Mouse (Mus musculus) heart, embryonic 12.5 days (tissue): ENCODE results near the gene Ablim1. TPM values are rescaled to one million over a fixed set of nuclear protein-coding genes. Genes with fewer than 3 reads are reported as not detected.

ENCODE experiments used
- ATAC-seq: fragments of 200-750 bp; cut with Nextera tagmentation; 2 replicates; pipeline ENCODE4 v1.8.0; 2017; ENCODE audit warnings: moderate TSS enrichment, moderate library complexity; ENCODE audit not compliant: insufficient number of reproducible peaks, low FRiP score
- H3K27ac ChIP-seq: fragments of 300-500 bp; sonication (generic); 2 replicates; pipeline ENCODE4 v1.5.1; 2016; ENCODE audit warnings: mild to moderate bottlenecking, moderate library complexity; ENCODE audit not compliant: poor library complexity, severe bottlenecking
- H3K27me3 ChIP-seq: fragments of 300-500 bp; sonication (generic); replicated peaks from 2 replicates; pipeline ENCODE4 v1.6.1; 2016; ENCODE audit warnings: mild to moderate bottlenecking, moderate library complexity
- H3K36me3 ChIP-seq: fragments of 300-500 bp; sonication (generic); 2 replicates; pipeline ENCODE4 v1.6.1; 2016; ENCODE audit warnings: mild to moderate bottlenecking, moderate library complexity
- H3K4me1 ChIP-seq: fragments of 300-500 bp; sonication (generic); replicated peaks from 2 replicates; pipeline ENCODE4 v1.6.1; 2016; ENCODE audit warnings: mild to moderate bottlenecking
- H3K4me2 ChIP-seq: fragments of 300-500 bp; sonication (generic); 2 replicates; pipeline ENCODE4 v1.6.1; 2016; ENCODE audit warnings: mild to moderate bottlenecking, moderate library complexity
- H3K4me3 ChIP-seq: fragments of 300-500 bp; sonication (generic); 2 replicates; pipeline ENCODE4 v1.5.1; 2016; ENCODE audit warnings: mild to moderate bottlenecking
- H3K9ac ChIP-seq: fragments of 300-500 bp; sonication (generic); 2 replicates; pipeline ENCODE4 v1.6.1; 2016; ENCODE audit warnings: mild to moderate bottlenecking, moderate library complexity
- H3K9me3 ChIP-seq: fragments of 300-500 bp; sonication (generic); replicated peaks from 2 replicates; pipeline ENCODE4 v1.6.1; 2016; ENCODE audit warnings: mild to moderate bottlenecking, moderate library complexity
- WGBS: fragments of 180-500 bp; shearing (Covaris S2); methylation state at CpG from one replicate; pipeline ENCODE4 v1.1.7; 2016; 5-methylcytosine and 5-hydroxymethylcytosine counted together
- polyA plus RNA-seq: library from polyadenylated mRNA; unstranded; fragments of >200 nt; fragmentation: Nextera tagmentation; extraction: Ambion mirVana; gene quantifications from 2 replicates; pipeline ENCODE4 v1.2.1, GENCODE M21; 2016

Gene Ablim1
- polyA plus RNA-seq, 1 experiment from 2014 or later, result 53.5 TPM

DNA sequence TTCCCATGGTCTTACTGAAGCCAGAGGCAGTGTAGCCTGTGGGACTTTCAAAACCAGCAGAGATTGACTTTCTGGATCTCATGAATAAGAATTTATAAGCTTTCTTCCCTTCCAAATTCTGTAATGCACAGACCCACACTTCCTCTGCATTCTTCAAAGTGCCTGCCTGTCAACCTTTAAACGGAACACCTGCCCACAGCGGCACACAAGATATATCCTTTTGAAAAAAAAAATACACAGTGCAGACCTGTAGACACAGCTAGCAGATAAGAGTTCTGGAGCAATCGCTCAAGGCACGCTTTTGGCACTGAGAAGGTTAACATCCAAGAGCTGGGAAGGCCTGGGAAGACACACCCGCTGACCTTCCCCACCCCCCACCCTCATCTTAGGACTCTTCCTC, 199.8 kb downstream of the Ablim1 start:
- Histone ChIP-seq H3K4me1 (peaks cover 66% of the 10 kb centered on the region), H3K27ac (no peak overlapping the region), H3K36me3 (peaks cover 4% of the 10 kb centered on the region; the same call in 1 of the 2 replicates), H3K9ac (no peak overlapping the region), H3K4me3 (no peak overlapping the region), H3K27me3 (no peaks in the 10 kb centered on the region), H3K4me2 (no peak overlapping the region), H3K9me3 (no peaks in the 10 kb centered on the region)
- 40% methylated on average over 5 of the region's 5 CpGs for WGBS
- no peak for ATAC-seq

- no peaks in the 10 kb centered on the region for H3K27me3 ChIP-seq
- H3K9me3 ChIP-seq, result no peaks in the 10 kb centered on the region
- peaks cover 4% of the 10 kb centered on the region; the same call in 1 of the 2 replicates for H3K36me3 ChIP-seq
- no peak overlapping the region for H3K27ac ChIP-seq
- ATAC-seq, result no peak
- no peak overlapping the region for H3K9ac ChIP-seq
- peaks cover 57% of the 10 kb centered on the region for H3K4me1 ChIP-seq
- 95% methylated on average over 8 of the region's 8 CpGs for WGBS
- H3K4me3 ChIP-seq, result no peak overlapping the region
- no peak overlapping the region for H3K4me2 ChIP-seq
Observed at GRCm38 (mm10) chr19:57113975-57114374, 200.7 kb downstream of the Ablim1 start.

- no peaks in the 10 kb centered on the region for H3K27me3 ChIP-seq
- H3K36me3 ChIP-seq, result peaks cover 4% of the 10 kb centered on the region; the same call in 1 of the 2 replicates
- H3K9me3 ChIP-seq, result no peaks in the 10 kb centered on the region
- 35% methylated on average over 9 of the region's 9 CpGs for WGBS
- ATAC-seq, result no peak; the same call in 1 of the 2 replicates
- no peak overlapping the region for H3K4me3 ChIP-seq
- H3K4me1 ChIP-seq, result peaks cover 47% of the 10 kb centered on the region
- H3K9ac ChIP-seq, result no peak overlapping the region
- H3K27ac ChIP-seq, result peak overlapping the region; percentile 11; the same call in 1 of the 2 replicates
- H3K4me2 ChIP-seq, result no peak overlapping the region
Observed at GRCm38 (mm10) chr19:57112816-57113406, 201.8 kb downstream of the Ablim1 start.

GRCm38 (mm10) chr19:57112231-57112815, 202.4 kb downstream of the Ablim1 start:
- no peak for ATAC-seq
- Histone ChIP-seq H3K4me3 (no peak overlapping the region), H3K36me3 (peaks cover 4% of the 10 kb centered on the region; the same call in 1 of the 2 replicates), H3K9me3 (no peaks in the 10 kb centered on the region), H3K27me3 (no peaks in the 10 kb centered on the region), H3K9ac (no peak overlapping the region), H3K27ac (peak overlapping the region; percentile 11; the same call in 1 of the 2 replicates), H3K4me1 (peaks cover 41% of the 10 kb centered on the region), H3K4me2 (no peak overlapping the region)
- 59% methylated on average over 8 of the region's 8 CpGs for whole genome bisulfite sequencing

- H3K4me3 ChIP-seq, result no peak overlapping the region
- H3K27me3 ChIP-seq, result no peaks in the 10 kb centered on the region
- ATAC-seq, result no peak
- H3K9ac ChIP-seq, result no peak overlapping the region
- H3K9me3 ChIP-seq, result no peaks in the 10 kb centered on the region
- H3K27ac ChIP-seq, result no peak overlapping the region
- H3K4me1 ChIP-seq, result peaks cover 34% of the 10 kb centered on the region
- H3K4me2 ChIP-seq, result no peak overlapping the region
- H3K36me3 ChIP-seq, result peaks cover 4% of the 10 kb centered on the region; the same call in 1 of the 2 replicates
- WGBS, result 65% methylated on average over 6 of the region's 6 CpGs
Observed at GRCm38 (mm10) chr19:57111301-57111700, 203.4 kb downstream of the Ablim1 start.

- Histone ChIP-seq H3K27ac (no peak overlapping the region), H3K36me3 (peaks cover 4% of the 10 kb centered on the region; the same call in 1 of the 2 replicates), H3K27me3 (no peaks in the 10 kb centered on the region), H3K9me3 (no peaks in the 10 kb centered on the region), H3K4me3 (no peak overlapping the region), H3K9ac (no peak overlapping the region), H3K4me2 (no peak overlapping the region), H3K4me1 (peaks cover 19% of the 10 kb centered on the region)
- 49% methylated on average over 7 of the region's 7 CpGs for WGBS
- no peak for ATAC-seq
Observed at GRCm38 (mm10) chr19:57109620-57110019, 205.1 kb downstream of the Ablim1 start.

DNA sequence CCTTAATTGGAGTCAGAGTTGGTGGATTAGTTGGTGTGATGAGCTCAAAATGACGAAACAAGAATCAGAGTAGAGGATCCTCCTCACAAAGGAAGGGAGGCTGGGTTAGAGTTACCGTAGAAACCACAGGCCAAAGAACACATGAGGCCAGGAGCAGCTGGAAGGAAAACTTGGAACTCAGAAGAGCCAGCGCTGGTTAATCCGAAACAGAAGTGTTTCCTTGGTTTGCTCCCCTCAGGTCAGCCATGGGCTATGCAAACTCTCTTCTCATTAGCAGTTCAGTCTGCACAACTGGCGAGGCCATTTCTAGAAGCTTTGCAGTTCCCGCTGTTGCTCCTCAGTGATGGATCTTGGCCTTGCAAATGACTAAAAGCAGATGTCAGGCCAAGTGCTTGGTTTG, 208.2 kb downstream of the Ablim1 start:
- Histone ChIP-seq H3K4me1 (peaks cover 31% of the 10 kb centered on the region), H3K27me3 (no peaks in the 10 kb centered on the region), H3K4me2 (no peak overlapping the region), H3K36me3 (no peaks in the 10 kb centered on the region; the same call in 1 of the 2 replicates), H3K4me3 (no peak overlapping the region), H3K27ac (no peak overlapping the region), H3K9me3 (no peaks in the 10 kb centered on the region), H3K9ac (no peak overlapping the region)
- WGBS, result 85% methylated on average over 6 of the region's 6 CpGs
- no peak for ATAC-seq

DNA sequence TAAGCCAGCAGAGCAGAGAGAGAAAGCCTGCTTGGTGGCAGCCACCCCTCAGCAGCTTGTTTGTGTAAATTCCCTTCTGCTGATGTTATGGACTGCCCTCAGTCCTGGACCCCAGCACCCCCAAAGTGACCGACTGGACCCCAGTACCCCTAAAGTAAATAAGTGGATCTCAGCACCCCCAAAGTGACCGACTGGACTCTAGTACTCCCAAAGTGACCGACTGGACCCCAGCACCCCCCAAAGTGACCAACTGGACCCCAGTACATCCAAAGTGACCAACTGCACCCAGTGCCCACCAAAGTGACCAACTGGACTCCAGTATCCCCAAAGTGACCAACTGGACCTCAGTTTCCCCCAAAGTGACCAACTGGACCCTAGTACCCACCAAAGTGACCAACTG, 208.7 kb downstream of the Ablim1 start:
- Histone ChIP-seq H3K36me3 (no peaks in the 10 kb centered on the region; the same call in 1 of the 2 replicates), H3K4me3 (no peak overlapping the region), H3K9me3 (no peaks in the 10 kb centered on the region), H3K27ac (no peak overlapping the region), H3K4me1 (peaks cover 27% of the 10 kb centered on the region), H3K9ac (no peak overlapping the region), H3K4me2 (no peak overlapping the region), H3K27me3 (no peaks in the 10 kb centered on the region)
- no peak for ATAC-seq
- 87% methylated on average over 3 of the region's 3 CpGs for WGBS

DNA sequence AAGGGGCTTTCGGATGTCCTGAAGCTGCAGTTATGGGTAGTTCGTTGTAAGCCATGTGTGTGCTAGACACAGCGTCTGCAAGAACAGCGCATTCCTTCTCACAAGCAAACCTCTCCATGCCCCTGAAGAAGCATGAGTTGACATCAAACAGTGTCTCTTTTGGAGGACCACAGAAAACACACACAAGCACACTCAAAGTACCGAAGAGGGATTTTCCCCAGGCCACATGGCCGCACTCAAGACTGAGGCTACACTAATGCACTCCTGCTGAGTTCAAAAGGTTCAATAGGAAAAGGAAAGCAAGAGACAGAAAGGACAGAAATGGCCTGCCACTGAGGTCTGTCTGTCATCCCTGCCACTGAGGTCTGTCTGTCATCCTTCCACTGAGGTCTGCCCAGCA, 209.6 kb downstream of the Ablim1 start:
- ATAC-seq, result no peak
- peaks cover 23% of the 10 kb centered on the region for H3K4me1 ChIP-seq
- H3K4me2 ChIP-seq, result no peak overlapping the region
- H3K36me3 ChIP-seq, result no peaks in the 10 kb centered on the region; the same call in 1 of the 2 replicates
- WGBS, result 72% methylated on average over 6 of the region's 6 CpGs
- no peak overlapping the region for H3K27ac ChIP-seq
- H3K9ac ChIP-seq, result no peak overlapping the region
- H3K9me3 ChIP-seq, result no peaks in the 10 kb centered on the region
- no peaks in the 10 kb centered on the region for H3K27me3 ChIP-seq
- no peak overlapping the region for H3K4me3 ChIP-seq

DNA sequence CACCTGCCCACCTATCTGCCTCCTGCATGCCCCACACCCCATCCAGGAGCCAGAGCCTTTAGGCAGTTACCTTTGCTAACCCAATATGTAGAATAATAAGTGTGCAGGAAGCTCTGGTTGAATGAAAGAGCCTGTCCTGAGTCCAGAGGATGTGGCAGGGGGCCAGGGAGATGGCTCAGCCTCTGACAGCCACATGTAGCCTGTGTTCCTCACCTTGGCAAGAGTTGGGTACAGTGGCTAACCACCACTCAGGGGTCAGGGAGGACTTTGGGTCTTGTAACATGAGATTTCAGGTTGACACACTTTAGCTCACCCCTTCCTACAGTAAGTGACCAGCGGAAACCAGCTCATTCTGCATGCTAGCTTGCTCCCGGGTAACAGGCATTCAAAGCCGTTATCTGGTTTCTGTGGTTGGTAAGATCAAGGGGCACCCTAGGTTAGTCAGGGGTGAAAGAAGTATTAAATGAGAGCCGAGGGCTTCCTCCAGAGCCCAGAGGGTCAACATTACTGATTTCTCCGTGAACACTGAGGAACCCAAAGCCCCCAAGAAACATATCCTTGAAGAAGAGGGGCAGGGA, 210.5 kb downstream of the Ablim1 start:
- no peak for ATAC-seq
- 54% methylated on average over 5 of the region's 5 CpGs for WGBS
- H3K4me3 ChIP-seq, result no peak overlapping the region

GRCm38 (mm10) chr19:57103360-57103958, 211.3 kb downstream of the Ablim1 start:
- Histone ChIP-seq H3K4me2 (no peak overlapping the region), H3K9ac (no peak overlapping the region), H3K27me3 (no peaks in the 10 kb centered on the region), H3K4me1 (peaks cover 33% of the 10 kb centered on the region), H3K4me3 (no peak overlapping the region), H3K36me3 (no peaks in the 10 kb centered on the region; the same call in 1 of the 2 replicates), H3K27ac (peak overlapping the region; percentile 59), H3K9me3 (no peaks in the 10 kb centered on the region)
- 0 out of 2 replicates have a peak, but pooled peaks have one; percentile 24 for ATAC-seq
- 57% methylated on average over 4 of the region's 4 CpGs for WGBS

More for the DNA sequence above, 210.5 kb downstream of the Ablim1 start:
- Histone ChIP-seq H3K4me2 (no peak overlapping the region), H3K27me3 (no peaks in the 10 kb centered on the region), H3K4me1 (peaks cover 25% of the 10 kb centered on the region), H3K27ac (peak overlapping the region; percentile 26), H3K9ac (no peak overlapping the region), H3K36me3 (no peaks in the 10 kb centered on the region; the same call in 1 of the 2 replicates), H3K9me3 (no peaks in the 10 kb centered on the region)
